Mouse (Mus musculus) adrenal gland, postnatal 4 days (tissue): ENCODE measurements around the gene Fyn. TPM values are rescaled to one million over a fixed set of nuclear protein-coding genes. Genes with fewer than 3 reads are reported as not detected.

Experiments
- DNase-seq, 2 experiments: peaks; one replicate each; pipeline ENCODE4 v3.0.0; 2021 to 2022; ENCODE audit warnings: low spot score in 2 of 2, mixed read lengths in 2 of 2
- total RNA-seq, 2 experiments: library from RNA; stranded (reverse); gene quantifications; 2 replicates each; pipeline ENCODE4 v1.2.3; 2021

Fyn gene
- total RNA-seq, 2 experiments from 2014 or later = 67.7 to 74.4 TPM

- no peak for DNase-seq
Observed at GRCm38 (mm10) chr10:39558492-39559005, 189.9 kb downstream of the Fyn start.

- no peak for DNase-seq
Observed at GRCm38 (mm10) chr10:39559321-39559720, 190.7 kb downstream of the Fyn start.

DNA sequence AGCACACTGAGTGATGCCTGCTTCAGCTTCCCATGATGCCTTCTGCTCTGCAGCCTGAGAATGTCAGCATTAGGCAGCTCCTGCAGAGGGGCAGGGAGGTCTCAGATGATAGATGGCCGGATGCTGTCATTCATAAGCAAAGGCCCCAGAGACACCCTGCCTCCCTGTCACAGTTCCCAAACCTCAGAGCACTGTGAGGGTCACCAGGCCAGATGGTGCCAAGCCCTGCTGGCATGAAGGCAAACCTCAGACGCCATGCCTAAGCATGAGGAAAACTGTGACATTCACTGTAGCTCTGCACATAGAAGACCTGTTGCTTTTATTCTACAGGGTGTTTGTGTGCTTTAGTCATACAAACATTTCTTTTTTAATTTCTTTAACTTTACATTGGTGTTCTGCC is 193.7 kb downstream of the Fyn start:
- DNase-seq = no peak

- no peak for DNase-seq
Observed at GRCm38 (mm10) chr10:39563552-39564223, 195.0 kb downstream of the Fyn start.

DNA sequence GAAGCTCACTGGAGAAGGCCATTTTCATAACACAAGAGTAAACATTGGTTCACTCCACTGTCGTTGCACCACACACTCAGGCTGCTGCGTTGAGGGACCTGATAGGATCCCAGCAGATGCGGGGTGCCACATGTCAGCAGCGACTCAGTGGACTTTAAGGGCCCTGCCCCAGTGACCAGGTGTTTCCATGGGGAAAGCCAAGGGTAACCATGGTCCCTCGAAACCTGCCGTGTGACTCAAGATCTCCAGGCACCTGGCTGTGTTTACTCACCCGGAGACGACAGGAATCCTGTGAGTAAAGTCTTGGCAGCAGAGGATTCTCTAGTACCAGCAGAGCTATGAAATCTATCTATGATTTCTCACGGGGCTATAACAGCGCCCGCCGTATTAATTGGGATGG is 198.2 kb downstream of the Fyn start:
- DNase-seq = no peak

DNA sequence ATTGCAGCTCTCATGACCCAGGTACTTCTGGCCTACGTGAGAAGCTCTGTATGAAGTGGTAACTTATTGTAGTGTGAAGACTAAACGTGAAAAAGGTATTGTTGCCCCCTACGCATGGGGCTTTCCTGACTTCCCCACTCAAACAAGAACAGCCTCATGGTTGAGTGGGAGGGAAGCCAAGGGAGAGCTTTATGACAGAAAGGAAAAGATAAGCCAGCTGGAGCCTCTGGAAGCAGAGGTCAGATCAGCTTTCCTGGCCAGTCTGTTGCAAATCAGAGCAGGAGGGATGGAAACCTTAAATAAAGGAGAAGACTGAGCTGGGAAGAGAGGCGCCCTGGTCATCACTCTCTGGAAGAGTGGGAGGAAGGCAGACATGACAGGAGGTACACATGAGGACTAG is 200.3 kb downstream of the Fyn start:
- no peak for DNase-seq

DNA sequence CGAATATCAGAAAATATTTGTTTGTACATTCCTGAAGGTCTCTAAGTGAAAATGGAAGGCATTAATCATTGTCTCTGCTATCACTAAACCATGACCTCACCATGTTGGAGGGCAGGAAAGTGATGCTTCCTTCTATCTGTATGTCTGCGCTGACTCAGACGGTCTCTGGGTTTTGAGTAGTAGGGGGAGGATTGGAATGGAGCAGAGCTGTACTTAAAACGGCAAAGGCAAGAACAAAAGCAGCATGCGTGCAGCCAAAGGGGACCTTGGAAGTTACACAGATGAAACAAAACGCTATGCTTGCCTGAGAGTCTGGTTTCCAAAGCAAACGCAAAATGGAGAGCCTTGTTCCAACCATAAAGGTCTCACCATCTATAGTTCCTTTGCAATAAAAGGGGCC is 202.4 kb downstream of the Fyn start:
- DNase-seq = no peak

DNA sequence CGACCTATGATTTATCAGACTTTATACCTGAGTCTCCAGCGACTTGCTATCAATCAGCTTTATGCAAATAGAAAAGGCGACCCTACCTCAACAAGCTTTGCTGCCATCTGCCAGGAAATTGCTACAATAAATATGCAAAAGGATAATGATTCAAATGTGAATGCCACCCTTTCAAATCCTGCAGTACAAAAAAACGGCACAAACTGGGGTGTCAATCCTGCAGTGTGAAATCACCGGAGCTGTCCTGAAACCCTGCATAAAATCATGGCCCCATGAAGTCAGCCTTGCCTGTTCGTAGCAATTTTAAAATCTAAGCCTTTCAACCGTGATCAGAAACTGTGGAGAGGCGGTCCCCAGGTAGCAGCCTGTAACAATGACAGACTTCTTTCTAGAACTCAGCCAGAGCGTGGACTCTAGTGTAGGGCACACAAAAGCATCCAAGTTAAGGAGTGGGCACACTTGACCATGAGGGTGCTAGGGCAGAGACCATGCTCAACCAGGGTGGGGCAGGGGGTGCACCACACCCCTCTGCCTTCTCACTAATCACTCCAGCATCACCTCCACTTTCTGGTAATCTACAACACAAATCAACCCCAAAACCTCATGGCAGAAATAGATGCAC is 203.5 kb downstream of the Fyn start:
- DNase-seq = no peak

GRCm38 (mm10) chr10:39572672-39573051 is 204.0 kb downstream of the Fyn start:
- DNase-seq = no peak

- no peak for DNase-seq
Observed at GRCm38 (mm10) chr10:39576466-39576865, 207.8 kb downstream of the Fyn start.

DNA sequence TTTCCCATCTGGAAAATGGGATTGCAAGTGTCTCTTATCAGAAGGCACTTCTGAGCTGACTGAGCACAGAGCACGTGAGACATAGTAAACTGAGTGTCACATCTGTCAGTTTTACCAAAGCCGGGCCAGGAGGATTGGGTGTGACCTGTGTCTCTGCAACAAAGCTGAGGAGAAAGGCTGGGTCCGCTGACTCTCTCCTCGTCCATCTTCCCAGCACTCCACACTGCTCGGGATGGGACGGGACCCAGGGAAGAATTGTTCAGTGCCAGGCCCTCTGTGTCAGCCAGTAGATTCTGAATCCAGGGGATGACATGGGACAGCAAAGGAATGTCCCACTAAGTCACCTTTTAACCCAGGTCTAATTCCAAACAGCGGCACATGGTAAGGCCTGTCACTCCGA is 211.8 kb downstream of the Fyn start:
- DNase-seq = no peak

GRCm38 (mm10) chr10:39582385-39582784 is 213.7 kb downstream of the Fyn start:
- no peak for DNase-seq

DNA sequence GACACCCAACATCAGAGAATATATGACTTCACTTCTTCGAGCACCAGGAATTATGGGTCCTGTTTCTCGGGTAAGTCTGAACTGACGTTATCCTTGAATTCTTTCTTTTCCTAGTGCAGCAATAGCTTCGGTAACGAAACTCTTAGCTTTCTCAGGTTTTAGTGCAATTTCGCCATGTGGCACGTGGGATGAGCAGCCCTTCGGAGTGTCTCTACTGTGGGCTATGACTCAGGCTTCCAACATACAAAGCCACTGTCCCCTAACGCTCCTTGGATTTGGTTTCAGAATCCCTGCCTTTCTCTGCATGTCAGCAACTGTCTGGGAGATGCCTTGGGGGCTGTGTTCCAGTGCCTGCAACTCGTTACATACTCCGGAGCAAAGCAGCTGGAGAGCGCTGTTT is 215.1 kb downstream of the Fyn start:
- no peak for DNase-seq

GRCm38 (mm10) chr10:39587290-39587925 is 218.8 kb downstream of the Fyn start:
- no peak for DNase-seq

DNA sequence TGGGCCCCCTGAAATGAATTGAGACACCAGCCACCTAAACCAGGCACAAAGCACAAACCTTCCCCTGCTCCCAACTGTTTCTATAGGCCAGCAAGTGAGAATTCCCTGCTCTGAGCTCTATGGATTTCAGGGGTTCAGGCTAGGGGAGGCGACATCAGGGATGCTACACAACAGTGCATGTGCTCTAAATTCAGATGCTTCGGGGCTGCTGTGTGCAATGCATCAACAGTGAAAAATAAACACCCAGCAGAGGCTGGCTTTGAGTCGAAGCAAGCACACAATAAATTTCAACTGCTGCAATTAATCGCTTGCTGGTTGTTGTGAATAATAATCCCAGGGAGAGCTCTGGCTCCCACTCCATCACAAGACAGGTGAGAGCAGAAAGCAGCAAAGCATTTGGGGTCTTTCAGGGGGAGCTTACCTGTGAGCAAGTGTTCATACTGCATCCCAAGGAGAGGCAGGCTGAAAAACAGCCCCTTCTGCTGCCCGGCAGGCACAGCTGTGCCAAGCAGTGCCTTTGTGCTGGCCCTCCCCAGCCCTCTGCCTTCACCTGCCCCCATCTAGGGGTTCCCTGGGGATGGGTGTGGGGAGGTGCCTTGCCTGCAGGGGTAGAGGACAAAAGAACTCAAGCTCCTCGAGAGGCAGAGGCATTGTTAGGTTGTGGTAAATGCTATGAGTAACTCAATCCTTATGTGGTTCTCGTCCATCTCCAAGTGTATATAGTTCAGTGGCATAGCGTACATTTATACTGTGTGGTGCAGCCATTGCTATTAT is 219.5 kb downstream of the Fyn start:
- no peak for DNase-seq

- DNase-seq = no peak
Observed at GRCm38 (mm10) chr10:39589765-39590546, 221.3 kb downstream of the Fyn start.

DNA sequence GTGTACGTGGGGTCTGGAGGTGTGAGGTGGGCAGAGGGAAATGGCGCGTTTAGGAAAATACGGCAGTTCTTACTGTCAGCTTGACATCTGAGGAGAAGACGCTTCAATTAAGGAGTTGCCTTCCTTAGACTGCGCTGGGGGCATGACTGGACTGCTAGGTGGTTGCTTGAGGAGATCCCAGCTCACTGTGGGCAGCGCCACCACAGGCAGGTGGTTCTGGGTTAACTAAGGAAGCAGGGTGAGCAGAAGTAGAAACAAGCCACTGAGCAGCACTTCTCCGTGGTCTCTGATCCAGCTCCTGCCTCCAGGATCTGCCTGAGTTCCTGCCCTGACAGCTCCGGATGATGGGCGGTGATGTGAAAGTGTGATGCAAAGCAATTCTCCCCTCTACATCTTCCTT is 222.0 kb downstream of the Fyn start:
- no peak for DNase-seq

DNA sequence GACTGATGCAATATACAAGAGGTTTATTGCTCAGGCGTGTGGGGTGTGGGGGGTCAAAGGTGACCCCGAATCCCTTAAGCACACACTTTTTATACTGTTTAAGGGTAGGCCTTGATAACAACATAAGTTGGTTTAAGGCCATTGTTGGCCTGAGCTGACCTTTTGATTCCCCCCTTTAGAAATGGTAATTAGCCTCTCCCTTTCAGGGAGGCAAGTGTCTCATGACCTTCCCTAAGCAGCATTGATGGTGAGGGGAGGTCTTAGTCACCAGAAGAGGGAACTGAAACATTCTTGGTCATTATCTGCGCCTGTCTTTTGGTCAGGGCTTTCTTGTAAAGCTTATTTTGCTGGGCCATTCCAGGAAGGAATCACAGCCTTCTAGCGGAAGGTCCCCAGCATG is 223.8 kb downstream of the Fyn start:
- no peak for DNase-seq

DNA sequence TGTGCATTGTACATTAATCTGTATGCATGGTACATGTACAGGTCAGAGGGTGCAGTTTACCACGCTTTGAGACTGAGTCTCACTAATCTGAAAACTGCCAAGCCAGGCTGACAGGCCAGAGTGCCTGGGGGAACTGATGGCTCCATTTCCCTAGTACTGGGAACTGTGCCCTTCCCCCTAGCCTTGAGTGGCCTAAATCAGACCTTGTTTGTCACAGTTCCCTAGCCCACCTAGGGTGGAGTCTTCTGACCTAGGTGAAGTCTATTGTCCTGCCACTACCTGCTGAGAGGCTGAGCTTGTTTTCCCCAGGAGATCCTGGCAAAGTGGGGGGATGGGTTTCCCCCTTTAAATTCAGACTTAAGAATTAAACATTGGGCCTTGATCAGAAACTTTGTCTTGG is 226.1 kb downstream of the Fyn start:
- no peak for DNase-seq

DNA sequence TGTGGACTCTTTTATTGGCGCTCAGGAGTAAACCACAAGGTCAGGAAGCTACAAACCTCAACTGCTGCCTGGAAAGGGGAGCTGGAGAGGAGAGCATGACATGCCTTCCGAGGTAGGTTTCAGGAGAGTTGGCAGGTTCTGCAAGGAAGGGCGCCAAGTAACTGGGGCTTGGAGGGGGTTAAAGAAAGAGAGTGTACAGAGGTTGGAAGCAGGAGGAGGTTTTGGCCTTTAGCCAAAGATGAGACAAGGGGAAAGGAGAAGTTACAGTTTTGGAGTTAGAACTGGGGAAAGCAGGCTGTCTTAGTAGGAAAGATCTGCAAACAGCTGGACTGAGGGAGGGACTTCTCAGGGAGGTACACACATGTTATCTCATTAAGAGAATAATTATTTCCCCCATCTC is 227.2 kb downstream of the Fyn start:
- no peak for DNase-seq
